Mouse (Mus musculus): ENCODE measurements at regions not wholly inside any gene's neighbourhood (a gene's known extent, or its start where the extent isn't known, plus 50 kb on each side); places are given as distances from the start of the nearest gene placed in this dataset.

DNA sequence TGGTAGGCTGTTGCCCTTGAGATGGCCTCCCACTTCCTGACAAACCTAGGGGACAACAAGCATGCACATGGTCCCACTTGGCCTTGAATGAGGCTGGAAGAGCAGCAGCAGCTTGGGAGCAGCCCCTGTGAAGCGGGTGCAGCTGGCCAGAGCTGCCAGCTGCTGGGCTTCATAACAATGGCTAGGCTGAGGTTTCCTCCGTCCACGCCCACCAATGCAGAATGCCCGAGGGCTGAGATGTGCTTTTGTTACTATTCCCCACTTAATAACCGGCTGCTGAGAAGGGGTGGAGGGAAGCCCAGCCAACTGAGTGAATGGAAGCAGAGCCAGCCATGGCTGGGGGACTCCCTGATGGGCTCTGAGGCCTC lies 202.1 kb downstream of the Sox11 start:
- peak; percentile 14 for DNase-seq (ENCODE audit: low spot score)

DNA sequence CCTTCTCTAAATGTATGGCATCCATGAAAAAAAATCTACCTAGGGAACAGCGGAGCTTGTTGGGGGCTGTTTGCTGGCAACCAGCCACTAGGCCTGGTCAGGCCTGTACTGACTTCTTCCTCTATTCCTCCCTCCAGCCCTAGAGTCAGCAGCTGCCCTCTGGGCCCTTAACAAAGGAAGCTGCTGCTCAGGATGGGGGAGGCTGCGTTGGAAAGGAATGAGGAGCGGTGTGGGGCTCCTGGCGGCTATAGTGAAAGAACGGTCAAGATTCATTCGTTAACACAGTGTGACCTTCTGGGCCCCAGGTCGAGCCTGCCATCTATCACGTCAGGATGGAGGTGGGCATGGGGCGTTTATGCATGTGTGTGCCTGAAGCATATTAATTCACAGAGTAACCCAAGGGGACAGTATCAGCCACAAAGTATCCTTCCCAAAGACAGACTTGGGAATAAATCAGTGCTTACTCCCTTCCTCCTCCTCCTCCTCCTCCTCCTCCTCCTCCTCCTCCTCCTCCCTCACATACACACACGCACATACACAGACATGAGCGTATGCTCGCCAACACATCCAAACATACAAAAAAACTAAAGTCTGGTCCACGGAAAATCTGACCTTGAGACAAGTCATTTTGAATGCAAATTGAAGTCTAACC lies 202.6 kb downstream of the Sox11 start:
- DNase-seq (ENCODE audit: low spot score), result no peak

DNA sequence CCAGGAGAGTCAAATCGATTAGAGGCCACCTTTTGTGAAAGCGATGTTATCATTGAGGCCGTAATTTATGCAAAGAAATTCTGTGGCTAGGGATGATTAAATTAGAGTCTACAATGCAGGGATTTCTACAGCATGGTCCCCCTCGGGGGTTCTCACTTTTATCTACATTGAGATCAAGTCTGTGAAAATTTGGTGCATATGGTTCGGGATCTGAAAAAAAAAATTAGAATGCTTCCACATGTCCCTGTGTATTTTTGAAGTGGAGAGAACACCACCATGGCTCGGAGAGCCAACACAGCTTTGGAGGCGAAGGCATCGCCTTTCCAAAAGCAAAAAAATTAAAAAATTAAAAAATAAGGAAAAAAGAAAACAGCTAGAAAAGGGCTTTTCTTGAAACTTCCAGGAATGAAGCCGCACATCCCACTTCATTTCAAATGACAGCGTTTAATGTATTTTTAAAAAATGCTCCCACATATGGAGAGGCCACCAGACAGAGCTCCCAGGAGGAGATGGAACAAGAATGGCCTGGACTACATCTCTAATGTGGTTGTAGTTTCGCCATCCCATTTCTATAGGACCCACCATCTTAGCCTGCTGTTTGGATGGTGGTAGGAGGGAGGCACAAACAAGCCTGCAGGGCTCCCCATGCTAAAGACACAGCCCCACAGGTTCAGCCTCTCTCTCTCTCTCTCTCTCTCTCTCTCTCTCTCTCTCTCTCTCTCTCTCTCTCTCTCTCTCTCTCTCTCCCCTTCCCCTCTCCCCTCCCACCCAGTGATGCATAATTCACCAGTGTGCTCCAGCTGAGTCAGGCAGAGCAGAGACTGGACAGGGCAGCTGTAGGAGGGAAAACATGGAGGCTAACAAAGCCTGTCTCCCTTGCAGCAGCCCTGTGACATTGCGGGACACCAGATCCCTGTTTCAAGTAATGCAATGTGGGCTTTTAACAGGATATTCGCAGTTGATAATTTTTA lies 203.4 kb downstream of the Sox11 start:
- no peak for DNase-seq (ENCODE audit: low spot score)

DNA sequence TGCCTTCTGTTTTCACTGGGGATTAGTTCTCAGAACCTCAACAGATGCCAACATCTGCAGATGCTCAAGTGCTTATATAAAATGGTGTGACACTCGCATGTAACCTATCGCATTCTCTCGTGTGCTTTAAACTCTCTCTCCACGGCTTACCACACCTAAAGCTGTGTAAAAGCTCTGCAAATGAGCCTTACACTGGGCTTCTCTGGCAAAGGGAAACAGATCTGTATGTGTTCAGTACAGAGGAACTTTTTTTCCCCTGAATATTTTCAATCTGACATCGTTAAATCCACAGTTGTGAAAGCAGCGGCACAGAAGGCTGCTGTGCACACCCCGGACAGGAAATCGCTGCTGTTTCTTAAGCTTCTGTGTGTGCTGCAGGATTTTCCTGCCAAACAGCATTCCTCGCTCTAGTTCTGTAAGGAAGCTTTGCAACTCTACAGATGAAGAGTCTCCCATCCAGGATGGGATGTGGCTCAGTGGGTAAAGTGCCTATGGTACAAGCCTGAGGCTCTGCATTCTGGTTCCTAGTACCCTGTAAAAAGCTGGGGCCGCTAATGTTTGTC lies 206.3 kb downstream of the Sox11 start:
- DNase-seq (ENCODE audit: low spot score), result no peak

DNA sequence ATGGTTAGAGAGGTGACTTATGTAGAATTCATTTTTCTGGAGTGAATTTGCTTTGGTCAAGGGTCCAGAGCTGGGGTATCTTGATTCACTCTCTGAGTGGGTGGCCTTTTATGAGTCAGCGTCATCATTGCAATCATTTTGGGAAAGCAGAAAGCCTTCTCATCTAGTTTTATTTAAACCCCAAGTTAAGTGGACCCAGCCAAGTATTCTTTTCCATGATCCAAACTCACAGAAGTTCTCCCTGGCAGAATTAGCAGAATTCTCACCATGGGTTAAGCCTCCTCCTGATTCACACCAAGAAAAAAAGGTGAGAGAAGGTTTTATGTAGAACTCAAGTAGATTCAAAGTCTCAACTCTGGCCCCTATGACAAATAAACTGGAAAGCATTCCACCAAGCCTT lies 211.8 kb downstream of the Sox11 start:
- DNase-seq (ENCODE audit: low spot score), result no peak

DNA sequence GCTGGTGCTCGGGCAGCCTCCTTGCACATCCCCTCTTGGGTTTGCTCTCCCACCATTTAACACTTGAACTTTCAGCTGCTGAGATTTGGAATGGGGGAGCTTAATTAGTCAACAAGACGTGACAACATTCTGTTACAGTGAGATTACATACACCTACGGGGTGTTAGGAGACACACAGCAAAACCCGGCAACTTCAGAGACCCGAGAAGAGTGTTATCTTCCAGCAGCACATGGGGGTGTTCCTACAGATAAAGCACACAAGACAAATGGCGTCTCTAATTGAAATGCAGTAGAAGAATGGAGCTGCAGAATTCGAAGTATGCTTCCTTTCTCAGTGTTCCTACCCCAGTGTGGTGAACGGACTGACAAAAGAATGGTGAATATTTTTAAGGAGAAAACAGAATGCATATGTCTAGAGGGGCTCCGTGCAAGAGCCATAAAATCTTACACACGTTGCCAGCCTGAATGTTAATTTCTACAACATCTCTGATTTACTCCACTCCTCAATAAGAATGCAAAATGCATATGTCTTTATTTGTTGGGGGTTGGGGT lies 215.2 kb downstream of the Sox11 start:
- no peak for DNase-seq (ENCODE audit: low spot score)

DNA sequence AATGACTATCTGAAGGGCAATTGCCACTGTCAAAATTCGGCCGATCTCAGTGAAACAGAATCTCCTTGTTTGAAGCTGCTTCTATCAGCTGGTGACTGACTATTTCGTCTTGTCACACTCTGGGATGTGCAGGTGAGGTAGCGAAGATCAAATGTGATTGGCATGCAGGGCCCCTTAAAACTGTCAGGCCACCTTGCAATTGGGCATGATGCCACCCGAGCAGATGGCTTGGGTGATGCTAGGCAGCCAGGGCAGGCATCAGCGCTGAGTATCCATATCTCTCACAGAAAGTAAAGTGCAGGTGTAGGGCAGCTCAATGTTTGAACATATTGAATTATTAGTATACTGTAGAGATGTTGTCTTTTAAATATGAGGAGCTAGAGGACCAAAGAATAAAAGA lies 223.8 kb downstream of the Sox11 start:
- DNase-seq (ENCODE audit: low spot score), result no peak

DNA sequence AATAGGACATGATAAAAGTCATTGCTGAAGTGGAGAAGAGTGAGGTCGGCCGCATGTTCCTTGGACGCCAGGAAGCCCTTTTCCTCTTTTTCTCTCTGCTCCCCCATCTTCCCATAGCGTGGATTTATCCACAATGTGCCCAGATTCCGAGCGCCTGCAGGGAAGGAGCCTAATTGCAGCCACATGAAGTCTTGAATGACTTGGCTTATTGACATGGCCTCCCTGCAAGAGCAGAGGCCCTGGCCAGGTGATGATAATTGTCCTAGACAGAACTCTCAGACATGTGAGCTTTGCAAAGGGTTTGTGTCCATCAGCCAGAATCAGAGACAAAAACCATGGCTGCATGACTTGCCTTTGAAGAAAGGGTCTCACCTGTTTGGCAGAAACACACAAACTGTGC lies 227.0 kb downstream of the Sox11 start:
- DNase-seq (ENCODE audit: low spot score), result no peak

DNA sequence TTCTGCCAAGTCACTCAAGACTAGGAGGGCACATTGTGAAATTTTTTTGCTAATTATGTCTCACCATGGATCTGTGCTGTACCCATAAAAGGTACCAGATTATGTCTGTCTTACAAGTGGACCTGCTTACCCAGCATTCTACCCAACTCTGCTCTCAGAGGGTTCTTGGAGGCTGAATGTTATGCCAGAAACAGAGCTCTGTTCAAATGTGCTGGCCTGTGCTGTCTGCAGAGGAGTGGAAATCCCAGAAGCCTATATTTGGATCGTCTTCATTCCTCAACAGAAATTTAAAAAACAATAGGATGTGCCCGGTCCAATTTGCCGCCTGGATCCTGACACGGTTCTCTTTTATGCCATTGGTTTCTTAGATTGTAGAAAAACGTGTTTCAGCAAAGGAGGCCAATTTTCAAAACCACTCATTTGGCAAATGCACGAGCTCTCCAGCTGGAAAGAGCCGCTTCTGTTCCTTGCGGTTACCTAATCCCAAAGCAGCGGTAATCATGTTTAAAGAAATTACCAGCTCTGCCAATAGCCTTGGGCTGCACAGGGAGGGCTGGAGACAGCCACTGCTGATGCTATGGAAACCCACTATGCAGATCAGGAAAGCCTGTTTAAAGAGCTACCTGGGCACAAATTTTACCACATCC lies 237.3 kb downstream of the Sox11 start:
- DNase-seq (ENCODE audit: low spot score), result no peak

DNA sequence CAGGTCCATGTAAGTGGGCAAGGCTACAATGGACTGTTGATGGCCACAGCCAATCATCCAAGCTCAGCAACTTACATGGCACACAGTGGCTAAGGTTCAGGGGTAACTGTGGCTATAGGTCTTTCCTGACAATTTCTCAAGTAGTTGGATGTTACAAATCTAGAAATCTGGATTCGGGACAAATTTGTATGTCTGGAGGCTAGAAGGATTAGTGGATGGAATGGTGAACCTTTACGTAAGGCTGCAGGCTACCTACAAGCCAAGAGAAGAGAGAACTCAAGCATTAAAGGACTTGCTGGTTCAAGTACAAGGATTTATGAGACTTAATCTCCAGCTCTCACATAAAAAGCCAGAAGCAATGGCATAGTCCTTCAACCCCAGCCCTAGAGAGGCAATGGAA lies 239.4 kb downstream of the Sox11 start:
- DNase-seq (ENCODE audit: low spot score), result no peak

DNA sequence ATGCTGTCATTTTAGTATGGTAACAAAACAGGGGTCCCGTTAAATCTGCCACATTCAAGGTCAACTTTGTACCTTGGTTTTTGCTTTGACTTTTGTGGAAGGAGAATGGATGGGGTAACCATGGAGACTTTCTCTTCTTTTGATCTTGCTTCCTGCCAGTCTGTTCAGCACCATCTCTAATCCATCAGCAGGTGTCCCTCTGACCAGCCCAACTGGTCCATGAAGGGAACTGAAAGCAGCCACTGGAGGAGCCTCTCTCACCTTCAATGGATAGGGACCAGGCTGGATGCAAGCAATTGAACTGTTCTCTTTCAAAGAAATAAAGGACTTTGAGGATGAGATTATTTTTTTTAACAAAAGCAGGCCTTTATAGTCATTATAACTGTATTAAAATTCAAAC lies 253.2 kb downstream of the Sox11 start:
- no peak for DNase-seq (ENCODE audit: low spot score)

DNA sequence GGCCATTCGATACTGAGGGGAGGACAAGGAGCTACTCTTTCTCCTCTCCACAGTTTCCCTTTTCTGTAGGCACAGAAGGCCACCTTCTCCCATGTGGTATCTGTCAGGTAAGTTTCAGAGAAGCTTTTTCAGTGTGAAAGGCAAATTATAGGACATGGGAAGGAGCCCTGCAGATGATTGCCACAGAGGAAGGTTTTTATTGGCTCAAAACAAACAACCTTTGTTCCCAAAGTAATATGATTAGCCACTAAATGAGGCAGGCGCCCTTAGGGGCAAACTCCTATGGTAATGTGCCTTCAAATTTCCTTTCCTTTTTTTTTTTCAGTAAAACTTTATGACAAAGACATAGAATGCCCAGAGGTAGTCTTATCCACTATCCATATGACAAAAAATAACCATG lies 256.5 kb downstream of the Sox11 start:
- DNase-seq (ENCODE audit: low spot score), result no peak

DNA sequence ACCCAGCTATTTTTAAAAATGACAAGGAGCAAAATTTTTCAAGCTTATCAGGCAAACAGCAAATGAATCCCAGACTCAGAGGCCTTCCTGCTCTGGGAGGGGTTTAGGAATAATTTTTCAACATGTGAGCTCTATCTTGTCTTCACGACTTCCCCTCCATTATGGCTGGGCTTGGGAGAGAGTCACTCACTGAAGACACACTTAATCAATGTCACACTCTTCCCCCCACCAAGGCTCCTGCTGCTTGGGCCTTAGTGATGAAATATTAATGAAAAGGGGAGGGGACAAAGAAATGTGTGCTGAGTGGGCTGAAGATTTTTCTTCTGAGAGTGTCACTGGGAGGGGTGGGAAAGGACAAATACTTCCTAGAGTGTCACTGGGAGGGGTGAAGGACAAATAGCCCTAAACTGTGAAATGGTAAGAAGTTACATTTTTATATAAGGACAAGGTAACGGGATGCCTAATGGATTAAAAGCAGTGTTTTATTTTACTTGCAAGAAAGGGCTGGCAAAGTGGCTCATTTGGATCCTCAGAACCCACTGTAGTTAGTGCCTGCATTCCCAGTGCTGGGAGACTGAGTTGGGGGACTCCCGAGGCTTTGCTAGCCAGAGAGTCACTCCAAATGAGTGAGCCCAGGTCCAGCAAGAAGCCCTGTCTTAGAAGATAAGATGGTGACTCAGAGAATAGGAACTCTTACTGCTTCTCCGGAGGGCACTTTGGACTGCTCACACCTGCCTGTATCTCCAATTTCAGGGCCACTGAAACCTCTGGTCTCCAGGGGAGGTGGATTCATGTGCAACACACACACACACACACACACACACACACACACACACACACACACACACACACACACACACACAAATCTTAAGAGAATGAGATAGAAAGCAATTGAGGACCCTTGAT lies 258.5 kb downstream of the Sox11 start:
- no peak for DNase-seq (ENCODE audit: low spot score)

DNA sequence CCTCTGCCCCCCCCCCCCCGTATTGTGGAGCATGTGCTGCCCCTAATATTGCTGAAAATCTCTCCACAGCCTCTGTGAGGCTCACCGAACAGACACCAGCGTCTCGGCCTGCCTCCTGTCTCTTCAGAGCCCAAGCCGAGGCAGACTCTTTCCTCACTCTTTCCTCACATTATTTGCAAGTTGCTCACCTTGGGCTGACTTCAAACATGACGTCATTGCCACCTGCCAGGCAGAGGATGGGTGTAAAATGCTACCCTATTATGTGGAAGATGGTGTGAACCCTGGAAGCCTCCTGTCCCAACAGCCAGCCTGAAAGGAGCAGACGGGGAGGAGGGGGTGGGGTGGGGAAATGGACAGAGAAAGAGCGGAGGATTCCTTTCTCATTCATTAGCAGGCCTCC lies 259.3 kb downstream of the Sox11 start:
- no peak for DNase-seq (ENCODE audit: low spot score)

DNA sequence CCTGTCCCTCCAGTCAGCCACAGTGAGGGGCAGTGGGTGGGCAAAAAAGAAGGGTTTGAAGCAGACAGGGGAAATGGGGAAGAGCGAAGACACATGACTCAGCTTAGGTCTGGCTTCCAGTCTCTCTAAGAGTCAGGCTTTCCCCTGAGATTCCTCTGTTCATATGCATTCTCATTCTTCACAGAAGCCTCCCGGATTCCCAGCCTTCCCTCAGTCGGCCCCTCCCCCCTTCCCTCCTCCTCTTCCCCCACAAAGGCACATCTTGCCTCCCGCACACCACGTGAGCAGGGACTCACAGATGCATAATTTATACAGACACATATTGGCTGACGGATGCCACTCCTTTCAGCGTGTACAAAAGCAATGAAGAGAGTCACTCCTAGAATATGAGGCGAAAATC lies 259.8 kb downstream of the Sox11 start:
- DNase-seq (ENCODE audit: low spot score), result peak; percentile 16

DNA sequence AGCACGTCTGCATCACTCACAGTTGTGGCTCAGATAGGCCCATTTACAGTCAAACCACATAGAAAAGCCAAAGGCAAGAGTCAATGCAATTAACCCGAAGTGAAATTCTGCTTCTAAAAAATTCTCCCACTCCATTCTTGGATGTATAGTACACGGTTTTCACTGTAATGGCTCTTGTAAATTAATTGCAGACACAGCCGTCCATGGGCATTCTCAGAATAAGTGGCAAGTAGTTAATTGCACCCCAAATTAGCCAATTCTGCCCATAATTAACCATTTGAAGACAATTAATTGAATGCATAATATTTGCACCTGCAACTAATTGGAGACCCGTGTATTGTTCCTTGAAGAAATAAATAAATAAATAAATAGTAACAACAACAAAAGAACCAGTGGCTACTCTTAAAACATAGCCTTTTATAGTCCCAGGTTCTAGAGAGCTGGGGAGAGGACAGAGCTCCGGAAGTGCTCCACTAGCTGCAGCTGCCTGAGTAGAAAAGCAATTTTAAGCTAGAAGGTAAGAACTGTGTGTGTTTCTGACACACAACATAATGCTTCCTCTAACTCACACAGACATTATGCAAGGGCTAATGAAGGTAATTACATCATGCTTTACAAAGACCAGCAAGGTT lies 266.2 kb downstream of the Sox11 start:
- DNase-seq (ENCODE audit: low spot score), result no peak

DNA sequence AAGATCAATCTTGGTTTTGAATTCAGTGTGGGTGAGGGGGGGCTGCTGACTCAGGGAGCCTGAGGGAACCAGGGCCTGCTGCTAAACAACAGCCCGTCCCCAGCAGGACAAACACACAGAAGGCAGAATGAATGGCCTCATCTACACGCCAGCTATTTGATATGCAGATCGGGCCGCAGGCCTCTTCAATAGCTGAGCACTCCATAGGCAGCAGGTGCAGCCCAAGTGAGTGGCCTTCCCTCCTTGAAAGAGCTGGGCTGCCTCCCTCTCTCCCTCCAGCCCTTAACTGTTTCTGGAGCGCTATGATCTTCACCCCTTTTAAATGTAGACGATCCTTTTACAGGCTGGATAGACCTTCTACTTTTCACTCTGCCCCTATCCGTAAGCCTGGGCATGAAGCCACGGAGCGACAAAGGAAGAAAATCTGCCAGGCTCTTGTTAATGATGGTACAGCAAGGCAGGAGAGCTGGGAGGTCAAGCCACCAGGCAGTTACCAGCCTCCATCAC lies 277.3 kb downstream of the Sox11 start:
- no peak for DNase-seq (ENCODE audit: low spot score)

DNA sequence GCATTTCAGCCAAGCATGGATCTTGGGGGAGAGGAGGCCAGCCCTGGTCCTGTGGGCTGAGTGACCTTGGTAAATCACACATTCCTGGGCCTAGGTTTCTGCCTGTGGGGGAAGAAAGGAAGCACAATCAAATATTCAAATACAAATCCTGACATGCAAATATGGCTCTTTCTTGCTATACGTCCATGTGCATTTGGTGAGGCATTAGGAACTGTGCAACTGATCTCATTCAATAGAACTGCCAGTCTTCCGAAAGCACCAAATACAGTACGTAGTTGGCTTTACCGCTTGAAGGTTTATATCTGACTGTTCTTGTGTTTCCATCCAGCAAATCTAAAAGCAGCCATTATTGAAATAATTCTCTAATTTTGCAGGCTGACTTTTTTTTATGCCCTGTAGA lies 278.9 kb downstream of the Sox11 start:
- no peak for DNase-seq (ENCODE audit: low spot score)

DNA sequence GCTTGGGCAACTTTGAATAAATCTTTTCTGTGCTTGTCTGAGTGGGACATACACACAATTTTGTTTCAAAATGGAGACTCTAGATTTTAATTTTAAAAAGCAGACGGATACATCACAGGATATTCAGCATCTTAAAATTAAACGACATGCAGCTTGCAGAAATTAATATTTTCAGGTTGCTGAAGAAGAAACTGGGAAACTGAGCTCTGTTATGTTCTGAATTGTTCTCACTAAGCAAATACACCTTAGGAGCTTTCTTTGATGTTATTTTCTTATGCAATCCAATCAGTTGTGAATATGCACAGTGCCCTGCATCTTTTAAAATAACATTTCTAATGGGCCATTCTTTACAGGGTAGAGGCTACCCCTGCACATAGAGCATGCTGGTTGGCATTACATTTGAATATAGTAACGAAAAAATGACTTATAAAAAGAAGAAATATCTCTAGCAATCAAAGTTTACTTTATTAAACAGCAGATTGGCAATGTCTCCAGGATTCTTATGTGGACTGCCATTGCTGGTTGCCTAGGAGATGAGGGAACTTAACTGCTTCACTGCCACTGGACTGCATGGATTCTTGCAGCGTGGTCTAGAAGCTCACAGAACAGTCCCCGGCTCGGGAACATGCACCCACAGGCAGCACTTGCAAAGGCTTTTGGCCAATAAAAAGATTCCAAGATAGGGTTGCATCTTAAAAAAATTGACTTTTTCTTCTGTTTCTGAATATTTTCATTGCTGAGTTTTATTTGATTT lies 279.7 kb downstream of the Sox11 start:
- no peak for DNase-seq (ENCODE audit: low spot score)

DNA sequence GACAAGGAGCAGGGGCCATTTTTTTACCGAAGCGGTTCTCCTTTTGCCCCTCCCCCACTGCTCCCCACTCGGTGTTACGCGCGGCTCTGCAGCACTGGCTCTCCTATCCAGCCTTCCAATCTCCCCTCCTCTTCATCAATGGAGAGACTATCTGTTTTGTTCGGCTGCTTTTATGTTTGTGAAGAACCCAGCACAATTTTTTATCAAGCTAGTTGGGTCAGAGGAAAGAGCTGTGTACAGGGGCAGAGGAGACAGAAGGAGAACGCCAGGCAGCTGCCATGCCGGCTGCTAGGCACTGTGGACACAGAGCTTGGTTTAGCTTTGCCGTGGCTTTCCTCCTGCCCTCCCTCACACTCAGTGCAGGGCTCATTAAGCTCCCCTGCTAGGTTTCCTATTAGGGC lies 280.3 kb downstream of the Sox11 start:
- peak; percentile 6 for DNase-seq (ENCODE audit: low spot score)
